Mouse (Mus musculus): ENCODE data around the gene Faim2.

DNA sequence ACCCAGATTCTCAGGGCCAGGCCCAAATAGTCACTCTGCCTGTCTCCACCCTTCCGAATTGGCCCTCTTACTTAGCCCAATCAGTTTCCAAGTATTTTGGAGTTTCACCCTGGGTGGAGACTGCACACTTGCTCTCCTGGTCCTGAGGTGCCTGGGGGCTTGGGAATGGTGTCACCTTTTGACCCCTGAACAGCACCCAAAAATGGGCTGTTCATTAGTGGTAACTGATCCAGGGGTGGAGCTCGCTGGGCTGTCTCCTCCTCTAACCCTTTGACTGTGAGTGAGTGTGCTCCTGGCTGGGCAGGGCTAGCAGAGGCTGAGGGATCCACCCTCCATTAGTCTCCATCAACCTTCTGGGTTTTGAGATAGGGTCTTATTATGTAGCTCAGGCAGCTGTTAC is 21.9 kb upstream of the Faim2 start:
- TF ChIP-seq CTCF (IDR thresholded peaks at IDR 0.05; ENCODE audit: low read depth) (no peak), EP300 (optimal IDR thresholded peaks at IDR 0.05) (no peak)
